Mouse (Mus musculus): ENCODE measurements around the gene Hdac8. TPM values are rescaled to one million over a fixed set of nuclear protein-coding genes. Genes with fewer than 3 reads are reported as not detected.

Hdac8 gene
- polyA plus RNA-seq, 1 experiment from 2014 or later: 8.7 TPM

- no peak for ATAC-seq (ENCODE audit: low FRiP score)
- no peak overlapping the region for H3K4me3 ChIP-seq (replicated peaks)
- H3K9ac ChIP-seq (replicated peaks): no peak overlapping the region
- no peak overlapping the region for H3K4me2 ChIP-seq
- no peaks in the 10 kb centered on the region for H3K9me3 ChIP-seq (replicated peaks)
- H3K27me3 ChIP-seq (replicated peaks): peaks cover 41% of the 10 kb centered on the region
- no peak overlapping the region for H3K27ac ChIP-seq (replicated peaks)
- no peaks in the 10 kb centered on the region for H3K4me1 ChIP-seq
- no peaks in the 10 kb centered on the region for H3K36me3 ChIP-seq
- 51% methylated on average over 3 of the region's 3 CpGs for WGBS
Observed at GRCm38 (mm10) chrX:102319696-102320095, 185.5 kb downstream of the Hdac8 start.

GRCm38 (mm10) chrX:102319252-102319651, 185.9 kb downstream of the Hdac8 start:
- Histone ChIP-seq H3K27ac (replicated peaks) (no peak overlapping the region), H3K4me3 (replicated peaks) (no peak overlapping the region), H3K9me3 (replicated peaks) (no peaks in the 10 kb centered on the region), H3K9ac (replicated peaks) (no peak overlapping the region), H3K36me3 (no peaks in the 10 kb centered on the region), H3K27me3 (replicated peaks) (peaks cover 41% of the 10 kb centered on the region), H3K4me1 (no peaks in the 10 kb centered on the region), H3K4me2 (no peak overlapping the region)
- no peak for ATAC-seq (ENCODE audit: low FRiP score)

- peaks cover 40% of the 10 kb centered on the region for H3K27me3 ChIP-seq (replicated peaks)
- H3K36me3 ChIP-seq: no peaks in the 10 kb centered on the region
- no peak for ATAC-seq (ENCODE audit: low FRiP score)
- no peak overlapping the region for H3K4me2 ChIP-seq
- no peak overlapping the region for H3K27ac ChIP-seq (replicated peaks)
- H3K4me3 ChIP-seq (replicated peaks): no peak overlapping the region
- H3K4me1 ChIP-seq: no peaks in the 10 kb centered on the region
- 85% methylated on average over 5 of the region's 5 CpGs for WGBS
- no peak overlapping the region for H3K9ac ChIP-seq (replicated peaks)
- no peaks in the 10 kb centered on the region for H3K9me3 ChIP-seq (replicated peaks)
Observed at GRCm38 (mm10) chrX:102318782-102319181, 186.4 kb downstream of the Hdac8 start.

- H3K4me3 ChIP-seq (replicated peaks): no peak overlapping the region
- no peak for ATAC-seq (ENCODE audit: low FRiP score)
- WGBS: 75% methylated on average over 3 of the region's 3 CpGs
- H3K27ac ChIP-seq (replicated peaks): no peak overlapping the region
- H3K36me3 ChIP-seq: no peaks in the 10 kb centered on the region
- no peaks in the 10 kb centered on the region for H3K9me3 ChIP-seq (replicated peaks)
- no peaks in the 10 kb centered on the region for H3K4me1 ChIP-seq
- no peak overlapping the region for H3K9ac ChIP-seq (replicated peaks)
- H3K4me2 ChIP-seq: no peak overlapping the region
- H3K27me3 ChIP-seq (replicated peaks): peaks cover 43% of the 10 kb centered on the region
Observed at GRCm38 (mm10) chrX:102311119-102311518, 194.0 kb downstream of the Hdac8 start.

- WGBS: 88% methylated on average over 5 of the region's 5 CpGs
- Histone ChIP-seq H3K27ac (replicated peaks) (no peak overlapping the region), H3K27me3 (replicated peaks) (peaks cover 58% of the 10 kb centered on the region), H3K9me3 (replicated peaks) (no peaks in the 10 kb centered on the region), H3K36me3 (no peaks in the 10 kb centered on the region), H3K4me1 (no peaks in the 10 kb centered on the region), H3K9ac (replicated peaks) (no peak overlapping the region), H3K4me2 (no peak overlapping the region), H3K4me3 (replicated peaks) (no peak overlapping the region)
- ATAC-seq (ENCODE audit: low FRiP score): no peak
Observed at GRCm38 (mm10) chrX:102307511-102307910, 197.6 kb downstream of the Hdac8 start.

- Histone ChIP-seq H3K27me3 (replicated peaks) (peaks cover 52% of the 10 kb centered on the region), H3K4me1 (no peaks in the 10 kb centered on the region), H3K36me3 (no peaks in the 10 kb centered on the region), H3K4me3 (replicated peaks) (no peak overlapping the region), H3K4me2 (no peak overlapping the region), H3K9ac (replicated peaks) (no peak overlapping the region), H3K27ac (replicated peaks) (no peak overlapping the region), H3K9me3 (replicated peaks) (no peaks in the 10 kb centered on the region)
- ATAC-seq (ENCODE audit: low FRiP score): no peak
- 76% methylated on average over 4 of the region's 4 CpGs for whole genome bisulfite sequencing
Observed at GRCm38 (mm10) chrX:102305806-102306205, 199.4 kb downstream of the Hdac8 start.

GRCm38 (mm10) chrX:102304914-102305313, 200.2 kb downstream of the Hdac8 start:
- Histone ChIP-seq H3K9ac (replicated peaks) (no peak overlapping the region), H3K27me3 (replicated peaks) (peaks cover 45% of the 10 kb centered on the region), H3K36me3 (no peaks in the 10 kb centered on the region), H3K4me2 (no peak overlapping the region), H3K4me1 (no peaks in the 10 kb centered on the region), H3K27ac (replicated peaks) (no peak overlapping the region), H3K4me3 (replicated peaks) (no peak overlapping the region), H3K9me3 (replicated peaks) (no peaks in the 10 kb centered on the region)
- no peak for ATAC-seq (ENCODE audit: low FRiP score)
- 77% methylated on average over 4 of the region's 4 CpGs for WGBS

- H3K4me1 ChIP-seq: no peaks in the 10 kb centered on the region
- no peak overlapping the region for H3K4me3 ChIP-seq (replicated peaks)
- no peak overlapping the region for H3K4me2 ChIP-seq
- H3K27ac ChIP-seq (replicated peaks): no peak overlapping the region
- H3K27me3 ChIP-seq (replicated peaks): peaks cover 34% of the 10 kb centered on the region
- ATAC-seq (ENCODE audit: low FRiP score): no peak
- H3K36me3 ChIP-seq: no peaks in the 10 kb centered on the region
- WGBS: 58% methylated on average over 3 of the region's 3 CpGs
- no peaks in the 10 kb centered on the region for H3K9me3 ChIP-seq (replicated peaks)
- no peak overlapping the region for H3K9ac ChIP-seq (replicated peaks)
Observed at GRCm38 (mm10) chrX:102302476-102302875, 202.7 kb downstream of the Hdac8 start.

- H3K4me1 ChIP-seq: no peaks in the 10 kb centered on the region
- WGBS: 86% methylated on average over 3 of the region's 3 CpGs
- H3K27ac ChIP-seq (replicated peaks): no peak overlapping the region
- no peak overlapping the region for H3K9ac ChIP-seq (replicated peaks)
- H3K27me3 ChIP-seq (replicated peaks): peaks cover 31% of the 10 kb centered on the region
- H3K36me3 ChIP-seq: no peaks in the 10 kb centered on the region
- H3K4me2 ChIP-seq: no peak overlapping the region
- no peak overlapping the region for H3K4me3 ChIP-seq (replicated peaks)
- no peak for ATAC-seq (ENCODE audit: low FRiP score)
- H3K9me3 ChIP-seq (replicated peaks): no peaks in the 10 kb centered on the region
Observed at GRCm38 (mm10) chrX:102284889-102285288, 220.3 kb downstream of the Hdac8 start.

GRCm38 (mm10) chrX:102262620-102263345, 242.4 kb downstream of the Hdac8 start:
- no peak for ATAC-seq (ENCODE audit: low FRiP score)
- no peak overlapping the region for H3K9ac ChIP-seq (replicated peaks)
- no peaks in the 10 kb centered on the region for H3K36me3 ChIP-seq
- no peaks in the 10 kb centered on the region for H3K4me1 ChIP-seq
- H3K4me3 ChIP-seq (replicated peaks): no peak overlapping the region
- H3K9me3 ChIP-seq (replicated peaks): no peaks in the 10 kb centered on the region
- WGBS: 72% methylated on average over 14 of the region's 14 CpGs
- H3K27ac ChIP-seq (replicated peaks): no peak overlapping the region
- H3K4me2 ChIP-seq: no peak overlapping the region
- peaks cover 15% of the 10 kb centered on the region for H3K27me3 ChIP-seq (replicated peaks)

GRCm38 (mm10) chrX:102259772-102260171, 245.4 kb downstream of the Hdac8 start:
- no peaks in the 10 kb centered on the region for H3K9me3 ChIP-seq (replicated peaks)
- H3K4me1 ChIP-seq: no peaks in the 10 kb centered on the region
- H3K9ac ChIP-seq (replicated peaks): no peak overlapping the region
- peaks cover 18% of the 10 kb centered on the region for H3K27me3 ChIP-seq (replicated peaks)
- 91% methylated on average over 4 of the region's 4 CpGs for WGBS
- H3K4me2 ChIP-seq: no peak overlapping the region
- no peaks in the 10 kb centered on the region for H3K36me3 ChIP-seq
- no peak overlapping the region for H3K4me3 ChIP-seq (replicated peaks)
- no peak overlapping the region for H3K27ac ChIP-seq (replicated peaks)
- no peak for ATAC-seq (ENCODE audit: low FRiP score)

- WGBS: 36% methylated on average over 7 of the region's 7 CpGs
- H3K4me2 ChIP-seq: peak overlapping the region; percentile 90
- H3K36me3 ChIP-seq: no peaks in the 10 kb centered on the region
- peaks cover 45% of the 10 kb centered on the region for H3K27me3 ChIP-seq (replicated peaks)
- no peak for ATAC-seq (ENCODE audit: low FRiP score)
- peak overlapping the region; percentile 24 for H3K4me3 ChIP-seq (replicated peaks)
- no peak overlapping the region for H3K27ac ChIP-seq (replicated peaks)
- no peaks in the 10 kb centered on the region for H3K9me3 ChIP-seq (replicated peaks)
- peaks cover 29% of the 10 kb centered on the region for H3K4me1 ChIP-seq
- H3K9ac ChIP-seq (replicated peaks): no peak overlapping the region
Observed at GRCm38 (mm10) chrX:102253892-102254291, 251.3 kb downstream of the Hdac8 start.
